ENCODE assay signal across 16 mouse cellular contexts in genomic region chr10:86459643-86460042, GRCm38 (mm10). TPM values are rescaled to one million over a fixed set of nuclear protein-coding genes. Genes with fewer than 3 reads are reported as not detected.
DNase-seq lines count a peak whose midpoint lies in the region; ATAC-seq and TF ChIP-seq lines count a peak whose summit lies in the region.
"Had no signal": no experiment of that assay in that cellular context is flagged by ENCODE, and none has a peak within 500 bp of the region (broad histone marks: within the 10 kb centered on the region; RNA-seq: fewer than 3 reads in every experiment).

No protein-coding gene starts in this region.

- no peak overlapping the region for H3K4me2 ChIP-seq in heart, embryonic 11.5 days
- no peak overlapping the region for H3K4me2 ChIP-seq in lung, embryonic 16.5 days (ENCODE audit: low read depth, low read length)
- no peak overlapping the region for H3K4me2 ChIP-seq in stomach, postnatal 0 days (replicated peaks; ENCODE audit: low read depth)
- H3K4me2 ChIP-seq: embryonic facial prominence, embryonic 12.5 days; hindbrain, embryonic 13.5 days; midbrain, embryonic 13.5 days had no signal

- 73% methylated on average over 1 of the region's 1 CpGs for WGBS in heart, embryonic 11.5 days (ENCODE audit: insufficient replicate concordance)
- 67% methylated on average over 1 of the region's 1 CpGs for WGBS in lung, embryonic 16.5 days
- WGBS in stomach, postnatal 0 days = 76% methylated on average over 1 of the region's 1 CpGs
- 83% methylated on average over 1 of the region's 1 CpGs for WGBS in limb, embryonic 10.5 days

- H3K9me3 ChIP-seq in heart, embryonic 11.5 days (replicated peaks; ENCODE audit: control insufficient read depth, low read length) = no peaks in the 10 kb centered on the region
- no peaks in the 10 kb centered on the region for H3K9me3 ChIP-seq in lung, embryonic 16.5 days (ENCODE audit: control insufficient read depth, low read length)
- H3K9me3 ChIP-seq in stomach, postnatal 0 days (ENCODE audit: control insufficient read depth, low read length) = no peaks in the 10 kb centered on the region
- H3K9me3 ChIP-seq in limb, embryonic 10.5 days (replicated peaks) = no peaks in the 10 kb centered on the region
- H3K9me3 ChIP-seq: embryonic facial prominence, embryonic 12.5 days; hindbrain, embryonic 13.5 days; midbrain, embryonic 13.5 days had no signal

- no peaks in the 10 kb centered on the region for H3K36me3 ChIP-seq in heart, embryonic 11.5 days (ENCODE audit: control insufficient read depth, insufficient read depth, low read length)
- H3K36me3 ChIP-seq in lung, embryonic 16.5 days (ENCODE audit: control insufficient read depth, insufficient read depth, low read length) = no peaks in the 10 kb centered on the region
- no peaks in the 10 kb centered on the region for H3K36me3 ChIP-seq in stomach, postnatal 0 days (ENCODE audit: control insufficient read depth, insufficient read depth, low read length)
- H3K36me3 ChIP-seq in limb, embryonic 10.5 days = no peaks in the 10 kb centered on the region
- H3K36me3 ChIP-seq: embryonic facial prominence, embryonic 12.5 days had no signal

- H3K27ac ChIP-seq in heart, embryonic 11.5 days (ENCODE audit: low read depth, low read length) = no peak overlapping the region
- H3K27ac ChIP-seq in lung, embryonic 16.5 days (ENCODE audit: low read length) = peak overlapping the region; percentile 68
- H3K27ac ChIP-seq in stomach, postnatal 0 days (replicated peaks) = no peak overlapping the region
- H3K27ac ChIP-seq in limb, embryonic 10.5 days = no peak overlapping the region
- H3K27ac ChIP-seq: embryonic facial prominence, embryonic 12.5 days; hindbrain, embryonic 13.5 days; midbrain, embryonic 13.5 days had no signal

- no peak overlapping the region for H3K9ac ChIP-seq in heart, embryonic 11.5 days (ENCODE audit: low read depth, low read length)
- no peak overlapping the region for H3K9ac ChIP-seq in lung, embryonic 16.5 days (ENCODE audit: low read length)
- H3K9ac ChIP-seq in stomach, postnatal 0 days (ENCODE audit: low read length) = no peak overlapping the region
- H3K9ac ChIP-seq: embryonic facial prominence, embryonic 12.5 days; hindbrain, embryonic 13.5 days; liver, postnatal 0 days; midbrain, embryonic 13.5 days had no signal

- H3K4me1 ChIP-seq in heart, embryonic 11.5 days (ENCODE audit: control insufficient read depth, insufficient read depth, low read length) = peaks cover 7% of the 10 kb centered on the region; the same call in 1 of the 2 replicates
- H3K4me1 ChIP-seq in lung, embryonic 16.5 days (replicated peaks; ENCODE audit: control insufficient read depth, insufficient read depth, low read length) = peaks cover 16% of the 10 kb centered on the region
- peaks cover 2% of the 10 kb centered on the region; the same call in 1 of the 2 replicates for H3K4me1 ChIP-seq in stomach, postnatal 0 days (replicated peaks; ENCODE audit: control insufficient read depth, insufficient read depth)
- H3K4me1 ChIP-seq in limb, embryonic 10.5 days = peaks cover 11% of the 10 kb centered on the region

- peaks cover 2% of the 10 kb centered on the region; the same call in 1 of the 2 replicates for H3K27me3 ChIP-seq in heart, embryonic 11.5 days (ENCODE audit: control insufficient read depth, insufficient read depth, low read length)
- H3K27me3 ChIP-seq in lung, embryonic 16.5 days (ENCODE audit: control insufficient read depth, insufficient read depth, low read depth, low read length) = no peaks in the 10 kb centered on the region
- H3K27me3 ChIP-seq in stomach, postnatal 0 days (ENCODE audit: control insufficient read depth, insufficient read depth, low read length) = no peaks in the 10 kb centered on the region
- no peaks in the 10 kb centered on the region for H3K27me3 ChIP-seq in limb, embryonic 10.5 days (ENCODE audit: low read depth, poor library complexity, severe bottlenecking)
- H3K27me3 ChIP-seq: embryonic facial prominence, embryonic 12.5 days; midbrain, embryonic 13.5 days had no signal

- no peak for TF ChIP-seq CTCF in stomach, postnatal 0 days (IDR thresholded peaks at IDR 0.05; ENCODE audit: low read depth)

- peak; percentile 93 for DNase-seq in heart, adult 11 months
- DNase-seq in ovary, adult 18-20 months (ENCODE audit: low spot score) = peak; percentile 8
- no peak for DNase-seq in ovary, postnatal 10 days (ENCODE audit: low spot score)
- peak; percentile 62 for DNase-seq in stomach, postnatal 0 days (ENCODE audit: low spot score)
- no peak for DNase-seq in limb, embryonic 10.5 days (ENCODE audit: low spot score)
- DNase-seq: adrenal gland, postnatal 36 days; gastrocnemius, postnatal 36 days; kidney, postnatal 4 days; liver, postnatal 0 days had no signal

- no peak for ATAC-seq in heart, embryonic 11.5 days (replicated peaks; ENCODE audit: insufficient number of reproducible peaks, low FRiP score, low TSS enrichment)
- peak; percentile 86 for ATAC-seq in lung, embryonic 16.5 days (ENCODE audit: low read depth)
- ATAC-seq in stomach, postnatal 0 days (ENCODE audit: low FRiP score, low TSS enrichment) = peak; percentile 81
- ATAC-seq in megakaryocyte progenitor cell, adult 5-6 weeks (replicated peaks; ENCODE audit: poor library complexity) = no peak
- ATAC-seq: intestine, postnatal 0 days; liver, postnatal 0 days; midbrain, embryonic 13.5 days had no signal

- no peak for TF ChIP-seq EP300 in stomach, postnatal 0 days (optimal IDR thresholded peaks at IDR 0.05)

- no peak overlapping the region for H3K4me3 ChIP-seq in heart, embryonic 11.5 days (ENCODE audit: low read depth, low read length)
- no peak overlapping the region for H3K4me3 ChIP-seq in lung, embryonic 16.5 days (ENCODE audit: low read length)
- H3K4me3 ChIP-seq in stomach, postnatal 0 days (ENCODE audit: low read depth, low read length) = no peak overlapping the region
- H3K4me3 ChIP-seq in limb, embryonic 10.5 days = no peak overlapping the region
- H3K4me3 ChIP-seq: embryonic facial prominence, embryonic 12.5 days; hindbrain, embryonic 13.5 days; midbrain, embryonic 13.5 days had no signal

RNA-seq across cellular contexts. Expression of gene Syn3, which starts 39.1 kb away (rescaled TPM):
- polyA plus RNA-seq in heart, embryonic 11.5 days (2014; fragmentation: Nextera tagmentation; extraction: Ambion mirVana) = 0.99 and 1.3 TPM in 2 replicates
- polyA plus RNA-seq in lung, embryonic 16.5 days (2015; fragmentation: Nextera tagmentation; extraction: Ambion mirVana) = 2.2 and 2.8 TPM in 2 replicates
- polyA plus RNA-seq in stomach, postnatal 0 days (2015; fragmentation: Nextera tagmentation; extraction: Ambion mirVana) = 1.3 and 1.6 TPM in 2 replicates
- total RNA-seq in megakaryocyte progenitor cell, adult 5-6 weeks (2015) = 0.62 and 1.2 TPM in 2 replicates
- total RNA-seq in megakaryocyte progenitor cell, adult 5-6 weeks (2017) = 0.17 TPM in 1 of 2 replicates, not detected in the other
- polyA plus RNA-seq in limb, embryonic 10.5 days (2016; fragmentation: Nextera tagmentation; extraction: Ambion mirVana) = 2.1 and 3.6 TPM in 2 replicates

Comparison
In these comparisons a context has a peak if more than half of its experiments do, and no peak if none do; other contexts are left out.
1. DNase-seq: peak in heart, adult 11 months (single experiment), ovary, adult 18-20 months (single experiment) and stomach, postnatal 0 days (single experiment); none in ovary, postnatal 10 days (single experiment) and limb, embryonic 10.5 days (single experiment).
2. ATAC-seq: peak in lung, embryonic 16.5 days (single experiment) and stomach, postnatal 0 days (single experiment); none in heart, embryonic 11.5 days (single experiment) and megakaryocyte progenitor cell, adult 5-6 weeks (single experiment).